Mouse (Mus musculus) large intestine, adult 2 months (tissue): Measurements from ENCODE around the gene Ndufv3. TPM values are rescaled to one million over a fixed set of nuclear protein-coding genes. Genes with fewer than 3 reads are reported as not detected.
A peak's percentile ranks its signal among the peaks of the same experiment; 100 is the strongest.
"Not testable (repeated sequence)": the region's sequence is repeated elsewhere in the genome, so short reads cannot be mapped to it uniquely, and the experiment has no call there.

Source experiments
- DNase-seq: peaks from one replicate; pipeline ENCODE4 v3.0.0-alpha.2; 2012; ENCODE audit warnings: low read depth, low spot score
- WGBS: fragments of 180-500 bp; shearing (Covaris S2); methylation state at CpG from one replicate; pipeline ENCODE4 v1.1.7; 2018; 5-methylcytosine and 5-hydroxymethylcytosine counted together
- polyA plus RNA-seq: library from polyadenylated mRNA; depleted of rRNA; stranded (reverse); fragments of >200 nt; gene quantifications from 2 replicates; pipeline ENCODE4 v1.2.3, GENCODE M21; 2012

Gene Ndufv3
- polyA plus RNA-seq, 1 experiment, result 257 TPM

GRCm38 (mm10) chr17:31510944-31511343 is 9.0 kb upstream of the Ndufv3 start:
- DNase-seq, result no peak
- WGBS, result 94% methylated on average over 6 of the region's 6 CpGs

GRCm38 (mm10) chr17:31511792-31512495 is 8.0 kb upstream of the Ndufv3 start:
- peak; percentile 61 for DNase-seq
- WGBS, result under 1% methylated on average over 56 of the region's 56 CpGs

DNA sequence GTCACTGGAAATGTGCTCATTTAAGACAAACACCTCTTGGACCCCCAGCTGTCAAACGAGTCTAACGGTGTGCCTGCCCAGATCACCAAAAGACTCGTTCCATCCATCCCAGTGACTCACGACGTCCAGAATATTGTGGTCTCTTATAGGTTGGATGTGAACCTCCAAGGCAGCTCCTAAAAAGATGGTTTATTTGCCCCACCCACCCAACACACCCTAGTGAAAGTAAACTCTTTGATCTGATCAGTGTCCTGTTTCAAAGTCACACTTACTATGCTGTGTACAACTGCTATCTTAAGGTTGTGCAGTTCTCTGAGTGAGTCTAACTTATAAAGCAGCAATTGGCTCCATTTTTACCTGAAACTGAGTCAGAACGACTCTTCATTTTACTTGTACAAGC is 7.3 kb upstream of the Ndufv3 start:
- DNase-seq, result no peak
- 17% methylated on average over 6 of the region's 6 CpGs for WGBS

GRCm38 (mm10) chr17:31514696-31515095 is 5.2 kb upstream of the Ndufv3 start:
- 64% methylated on average over 1 of the region's 1 CpGs for WGBS
- no peak for DNase-seq

DNA sequence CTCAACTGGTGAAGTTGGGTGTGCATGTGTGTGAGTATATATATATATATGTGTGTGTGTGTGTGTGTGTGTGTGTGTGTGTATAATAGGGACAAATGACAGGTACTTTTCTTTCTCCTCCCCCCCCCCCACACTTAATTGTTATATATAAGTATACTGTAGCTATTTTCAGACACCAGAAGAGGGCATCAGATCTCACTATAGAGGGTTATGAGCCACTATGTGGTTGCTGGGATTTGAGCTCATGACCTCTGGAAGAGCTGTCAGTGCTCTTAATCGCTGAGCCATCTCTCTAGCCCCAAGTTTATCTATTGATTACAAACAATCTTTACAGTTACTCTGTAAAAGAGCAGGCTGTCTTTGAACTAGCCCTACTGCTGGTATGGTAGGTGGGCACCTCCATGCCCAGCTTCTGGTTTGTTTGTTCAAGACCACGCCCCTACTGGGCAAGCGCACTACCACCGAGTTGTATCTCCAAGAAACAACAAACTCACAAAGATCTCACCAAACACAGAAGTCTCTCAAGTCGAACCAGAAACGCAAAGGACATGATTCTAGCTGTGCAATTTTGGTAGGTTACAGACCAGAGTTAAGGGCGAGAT is 470 bp upstream of the Ndufv3 start:
- WGBS, result 2% methylated on average over 7 of the region's 7 CpGs
- no peak for DNase-seq

GRCm38 (mm10) chr17:31520895-31521294 is 980 bp downstream of the Ndufv3 start:
- no peak for DNase-seq
- 25% methylated on average over 3 of the region's 3 CpGs for WGBS

DNA sequence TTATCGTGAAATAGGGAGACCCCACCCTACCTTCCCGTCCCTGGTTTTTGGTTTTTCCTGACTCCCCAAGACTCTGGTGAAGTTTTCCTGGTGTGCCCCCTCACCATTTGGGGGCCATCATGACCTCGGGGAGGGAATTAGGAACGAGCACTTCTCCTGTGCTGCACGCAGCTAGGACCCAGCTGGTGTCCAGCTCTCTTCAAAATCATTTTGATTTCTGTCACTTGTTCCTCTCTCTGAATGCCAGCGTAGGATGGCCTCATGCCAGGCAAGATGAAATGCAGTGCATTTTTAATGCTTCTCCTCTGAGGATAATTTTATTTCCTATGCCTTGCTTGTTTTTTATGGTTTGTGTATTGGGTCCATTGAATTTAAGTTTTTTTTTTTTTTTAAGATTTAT is 2.0 kb downstream of the Ndufv3 start:
- 85% methylated on average over 6 of the region's 6 CpGs for WGBS

GRCm38 (mm10) chr17:31525114-31525513 is 5.2 kb downstream of the Ndufv3 start:
- WGBS, result 89% methylated on average over 4 of the region's 4 CpGs
- no peak for DNase-seq

More for the DNA sequence above, 2.0 kb downstream of the Ndufv3 start:
- no peak for DNase-seq

DNA sequence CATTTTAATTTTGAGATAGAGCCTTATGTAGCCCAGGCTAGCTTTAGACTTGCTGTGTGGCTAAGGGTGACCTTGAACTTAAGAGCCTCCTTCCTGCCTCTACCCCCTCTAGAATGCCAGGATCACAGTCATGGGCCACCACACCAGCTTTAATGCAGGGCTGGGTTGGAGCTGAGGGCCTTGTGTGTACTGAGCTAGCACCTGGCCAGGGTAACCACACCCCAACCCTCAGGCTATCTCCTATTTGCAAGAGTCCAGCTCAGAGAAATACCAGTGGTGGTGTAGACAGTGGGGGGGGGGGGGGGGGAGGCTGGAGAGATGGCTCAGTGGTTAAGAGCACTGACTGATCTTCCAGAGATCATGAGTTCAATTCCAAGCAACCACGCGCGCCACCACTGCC is 5.9 kb downstream of the Ndufv3 start:
- WGBS, result 97% methylated on average over 3 of the region's 3 CpGs
- DNase-seq, result no peak

DNA sequence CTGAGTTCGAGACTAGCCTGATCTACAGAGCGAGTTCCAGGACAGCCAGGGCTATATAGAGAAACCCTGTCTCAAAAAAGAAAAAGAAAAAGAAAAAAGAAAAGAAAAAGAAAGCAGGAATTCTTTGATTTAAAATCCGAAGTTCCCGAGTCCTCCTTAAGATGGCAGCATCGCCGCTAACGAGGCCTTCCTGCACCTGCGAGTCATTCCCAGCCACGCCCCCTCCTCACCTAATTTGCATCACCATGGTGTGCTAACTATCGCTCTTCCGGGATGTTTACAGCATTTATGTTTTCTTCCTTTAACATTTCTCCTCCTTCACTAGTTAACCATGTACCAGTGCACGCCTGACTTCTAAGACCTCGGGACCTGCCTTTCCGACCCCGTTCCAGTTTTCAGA is 9.4 kb downstream of the Ndufv3 start:
- 32% methylated on average over 15 of the region's 15 CpGs for WGBS
- DNase-seq, result no peak

DNA sequence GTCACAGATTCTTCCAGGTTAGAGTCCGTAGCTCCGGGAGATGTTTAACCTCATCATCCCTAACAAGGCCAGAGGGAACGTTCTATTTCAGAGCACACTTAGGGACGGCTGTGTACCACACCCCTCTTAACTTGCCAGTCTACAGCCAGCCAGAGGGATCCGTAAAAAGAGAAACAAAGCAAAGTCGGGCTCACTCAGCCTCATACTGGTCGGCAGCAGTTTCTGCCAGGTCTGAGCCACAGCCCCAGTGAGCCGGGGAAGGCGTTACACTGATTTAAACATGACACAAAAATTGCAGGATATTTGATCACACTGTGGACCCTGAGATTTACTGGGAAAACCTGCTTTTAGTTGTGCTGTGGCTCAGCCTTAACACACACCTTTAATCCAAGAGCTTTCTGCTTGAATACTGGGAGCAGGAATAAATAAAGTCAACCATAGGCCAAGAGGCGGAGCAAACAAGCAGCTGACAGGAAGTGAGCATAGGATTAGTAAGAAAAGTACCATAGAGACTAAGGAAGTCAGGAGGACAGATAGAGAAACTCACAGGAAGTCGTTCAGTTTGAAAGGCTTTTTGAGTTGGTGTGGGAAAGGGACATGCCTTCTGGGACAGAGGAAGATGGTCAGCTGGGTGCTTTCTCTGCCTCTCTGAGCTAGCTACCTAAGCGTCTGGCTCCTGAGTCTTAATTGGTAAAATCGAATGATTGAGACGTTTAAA is 11.7 kb downstream of the Ndufv3 start:
- WGBS, result 83% methylated on average over 14 of the region's 14 CpGs
- no peak for DNase-seq

DNA sequence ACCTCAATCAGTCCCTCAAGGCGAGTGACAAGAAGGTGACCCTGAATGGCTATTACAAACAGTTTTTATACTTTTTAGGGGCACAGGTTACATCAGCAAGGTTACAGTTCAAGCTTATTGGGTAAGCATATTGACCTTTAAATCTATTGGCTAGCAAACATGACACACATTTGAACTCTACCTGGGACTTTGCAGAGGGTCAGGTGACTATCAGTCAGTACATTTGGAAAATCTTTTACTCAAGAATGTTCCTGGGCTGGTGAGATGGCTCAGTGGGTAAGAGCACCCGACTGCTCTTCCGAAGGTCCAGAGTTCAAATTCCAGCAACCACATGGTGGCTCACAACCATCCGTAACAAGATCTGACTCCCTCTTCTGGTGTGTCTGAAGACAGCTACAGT is 12.4 kb downstream of the Ndufv3 start:
- WGBS, result 88% methylated on average over 4 of the region's 4 CpGs
- DNase-seq, result not testable (repeated sequence)

DNA sequence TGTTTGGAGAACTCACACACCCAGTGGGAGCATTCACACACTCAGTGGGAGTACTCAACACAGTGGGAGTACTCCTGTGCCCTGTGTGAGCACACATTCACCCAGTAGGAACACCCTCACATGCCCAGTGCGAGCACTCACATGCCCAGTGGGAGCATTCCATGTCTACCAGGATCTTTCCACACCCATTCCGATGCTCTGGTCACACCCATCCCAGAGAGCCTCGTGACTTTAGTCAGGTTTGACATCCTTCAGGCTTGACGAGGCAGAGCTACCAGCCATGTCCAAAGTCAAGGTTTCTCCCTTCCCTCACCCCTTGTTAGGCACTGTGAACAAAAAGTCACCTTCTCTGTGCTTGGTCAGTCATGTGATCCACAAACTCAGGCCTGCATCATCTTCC is 15.4 kb downstream of the Ndufv3 start:
- DNase-seq, result no peak
- 35% methylated on average over 4 of the region's 4 CpGs for WGBS

- no peak for DNase-seq
- 48% methylated on average over 8 of the region's 8 CpGs for WGBS
These were observed 16.1 kb downstream of the Ndufv3 start for GRCm38 (mm10) chr17:31535871-31536629.

DNA sequence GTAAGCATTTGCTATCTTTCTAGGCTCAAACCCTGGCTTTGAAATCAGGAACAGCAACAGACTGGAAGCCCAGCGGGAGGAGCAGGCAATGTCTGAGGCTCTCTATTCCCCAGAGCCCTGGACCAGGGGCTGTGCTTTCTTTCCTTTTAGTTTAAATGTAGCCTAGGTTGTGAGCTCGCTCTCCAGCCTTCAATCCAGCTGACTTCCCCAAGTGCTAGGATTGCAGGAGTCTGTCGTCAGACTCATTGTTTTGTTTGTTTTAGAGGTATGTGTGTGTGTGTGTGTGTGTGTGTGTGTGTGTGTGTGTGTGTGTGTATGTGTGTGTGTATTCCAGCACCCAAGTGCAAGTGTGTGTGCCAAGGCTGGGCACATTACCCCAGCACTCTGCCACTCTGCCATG is 20.2 kb downstream of the Ndufv3 start:
- 54% methylated on average over 3 of the region's 3 CpGs for WGBS
- DNase-seq, result no peak

GRCm38 (mm10) chr17:31540809-31541459 is 21.0 kb downstream of the Ndufv3 start:
- WGBS, result 68% methylated on average over 4 of the region's 4 CpGs
- DNase-seq, result no peak

DNA sequence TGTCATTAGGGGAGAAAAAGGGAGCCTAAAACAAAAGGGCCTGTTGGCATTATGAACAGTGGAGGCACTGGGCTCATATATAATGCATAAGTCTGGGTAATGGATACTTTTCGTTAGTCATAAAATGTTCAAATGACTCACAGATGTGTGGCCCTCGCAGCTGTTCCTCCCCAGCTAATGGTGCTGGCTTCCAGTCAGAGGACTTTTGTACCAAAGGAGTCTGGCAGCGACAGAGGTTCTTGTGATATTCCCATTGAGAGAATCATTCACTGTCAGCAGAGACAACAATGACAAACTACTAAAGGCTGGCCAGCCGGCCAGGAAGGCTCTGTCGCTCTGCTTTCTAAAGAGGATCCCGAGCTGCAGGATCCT is 21.5 kb downstream of the Ndufv3 start:
- 37% methylated on average over 6 of the region's 6 CpGs for WGBS
- no peak for DNase-seq

DNA sequence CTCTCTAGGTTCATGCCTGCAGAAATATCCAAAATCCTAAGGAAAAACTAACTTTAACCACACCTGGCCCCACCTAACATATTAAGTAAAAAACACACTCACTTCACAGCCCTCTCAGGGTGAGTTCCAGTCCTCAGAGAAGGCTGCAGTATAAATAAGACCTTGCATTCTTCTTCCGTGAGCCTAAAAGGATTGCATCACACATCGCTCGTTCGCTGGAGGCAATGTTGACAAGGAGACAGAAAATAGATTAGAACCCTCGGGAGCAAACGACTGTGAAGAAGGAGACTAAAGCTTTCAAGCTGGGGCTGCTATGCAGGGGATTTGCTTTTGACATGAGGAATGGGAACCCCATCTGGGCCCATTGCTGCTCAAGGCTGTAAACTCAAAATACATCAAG is 23.7 kb downstream of the Ndufv3 start:
- no peak for DNase-seq
- 43% methylated on average over 6 of the region's 6 CpGs for WGBS

DNA sequence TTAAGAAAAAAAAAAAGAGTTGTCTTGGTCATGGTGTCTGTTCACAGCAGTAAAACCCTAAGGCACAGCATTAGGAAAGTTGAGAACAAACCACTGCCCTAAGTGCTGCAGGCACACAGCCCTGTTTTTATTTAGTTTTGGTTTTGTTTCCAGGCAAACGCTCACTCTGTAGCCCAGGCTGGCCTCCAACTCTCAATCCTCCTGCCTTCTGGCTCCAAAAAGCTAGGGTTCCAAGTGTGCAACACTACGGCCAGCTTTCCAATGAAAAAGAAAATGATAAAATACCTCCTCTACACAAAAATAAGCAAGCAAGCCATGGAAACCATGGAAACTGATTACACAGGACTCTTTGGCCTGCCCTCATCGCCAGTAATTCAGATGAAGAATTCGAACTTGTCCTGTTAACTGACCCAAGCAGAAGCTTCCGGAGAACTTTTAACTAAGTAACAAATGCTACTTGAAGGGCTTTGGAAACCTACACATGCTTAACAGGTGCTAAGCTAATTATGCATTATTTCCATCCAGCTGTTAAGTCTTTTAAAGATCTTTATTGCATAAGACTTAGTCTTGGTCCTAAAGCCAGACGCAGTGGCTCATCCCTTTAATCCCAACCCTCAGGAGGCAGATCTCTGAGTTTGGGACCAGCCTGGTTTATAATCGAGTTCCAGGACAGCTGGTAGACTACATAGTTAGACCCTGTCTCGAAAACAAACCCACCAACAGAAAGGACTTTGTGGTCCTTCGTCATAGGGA is 26.7 kb downstream of the Ndufv3 start:
- no peak for DNase-seq
- 77% methylated on average over 9 of the region's 9 CpGs for WGBS
